Mouse (Mus musculus) MEL (cell line): Measurements from ENCODE around the gene Pde6d.

Source experiments
- CTCF ChIP-seq, 3 experiments: IDR thresholded peaks in 2 of 3; conservative IDR thresholded peaks in 1 of 3; 2 replicates each; pipeline ENCODE4 v1.5.1; 2011 to 2012; ENCODE audit warnings: low read length in 3 of 3, low read depth in 2 of 3, mild to moderate bottlenecking in 2 of 3, improper control_type of control experiment in 1 of 3, inconsistent platforms in 1 of 3, mixed read lengths in 1 of 3, moderate library complexity in 1 of 3; ENCODE audit not compliant: control insufficient read depth in 1 of 3, insufficient read depth in 1 of 3, poor library complexity in 1 of 3, severe bottlenecking in 1 of 3
- EP300 ChIP-seq, 2 experiments: IDR thresholded peaks; 2 replicates each; pipeline ENCODE4 v1.6.1; 2011; ENCODE audit warnings: improper control_type of control experiment in 2 of 2, low read length in 2 of 2, low read depth in 1 of 2, mild to moderate bottlenecking in 1 of 2
- HCFC1 ChIP-seq: IDR thresholded peaks from 2 replicates; pipeline ENCODE4 v1.6.1; 2012; ENCODE audit warnings: low read depth, mild to moderate bottlenecking, inconsistent platforms, low read length, improper control_type of control experiment, moderate library complexity
- MAZ ChIP-seq: IDR thresholded peaks from 2 replicates; pipeline ENCODE4 v1.6.1; 2012; ENCODE audit warnings: low read depth, mild to moderate bottlenecking, inconsistent platforms, low read length, improper control_type of control experiment
- POLR2A ChIP-seq, 2 experiments: IDR thresholded peaks; 2 replicates each; pipeline ENCODE4 v1.6.1; 2011 to 2012; ENCODE audit warnings: low read length in 2 of 2, mild to moderate bottlenecking in 2 of 2, control low read depth in 1 of 2, improper control_type of control experiment in 1 of 2, low read depth in 1 of 2, moderate library complexity in 1 of 2; ENCODE audit not compliant: control insufficient read depth in 1 of 2, insufficient read depth in 1 of 2, poor library complexity in 1 of 2
- POLR2AphosphoS2 ChIP-seq: IDR thresholded peaks from 2 replicates; pipeline ENCODE4 v1.6.1; 2011; ENCODE audit warnings: low read length, improper control_type of control experiment
- POLR2AphosphoS5 ChIP-seq: IDR thresholded peaks from 2 replicates; pipeline ENCODE4 v1.6.1; 2012; ENCODE audit warnings: low read depth, borderline replicate concordance, mild to moderate bottlenecking, inconsistent platforms, low read length, moderate library complexity, mixed read lengths
- RCOR1 ChIP-seq: IDR thresholded peaks from 2 replicates; pipeline ENCODE4 v1.6.1; 2012; ENCODE audit warnings: low read depth, mild to moderate bottlenecking, inconsistent platforms, low read length, improper control_type of control experiment
- UBTF ChIP-seq: IDR thresholded peaks from 2 replicates; pipeline ENCODE4 v1.6.1; 2012; ENCODE audit warnings: low read depth, mild to moderate bottlenecking, inconsistent platforms, low read length, improper control_type of control experiment, moderate library complexity, borderline replicate concordance; ENCODE audit not compliant: insufficient read depth
- ZC3H11A ChIP-seq: IDR thresholded peaks from 2 replicates; pipeline ENCODE4 v1.6.1; 2012; ENCODE audit warnings: low read depth, mild to moderate bottlenecking, inconsistent platforms, low read length, improper control_type of control experiment
- ZMIZ1 ChIP-seq: IDR thresholded peaks from 2 replicates; pipeline ENCODE4 v1.6.1; 2012; ENCODE audit warnings: low read depth, mild to moderate bottlenecking, inconsistent platforms, low read length, improper control_type of control experiment, moderate library complexity
- ZNF384 ChIP-seq: IDR thresholded peaks from 2 replicates; pipeline ENCODE4 v1.6.1; 2012; ENCODE audit warnings: low read depth, mild to moderate bottlenecking, inconsistent platforms, low read length, improper control_type of control experiment

- TF ChIP-seq POLR2A (IDR thresholded peaks at IDR 0.05; ENCODE audit: control insufficient read depth in 1 of 2, insufficient read depth in 1 of 2, low read depth in 1 of 2, low read length in 2 of 2, poor library complexity in 1 of 2), result no peak
- no peak for TF ChIP-seq POLR2AphosphoS2
- peak; percentile 27; the same call in 1 of the 2 replicates for TF ChIP-seq RCOR1
- TF ChIP-seq CTCF (IDR thresholded peaks at IDR 0.05 in 2 of 3, conservative IDR thresholded peaks at IDR 0.05 in 1 of 3; ENCODE audit: control insufficient read depth in 1 of 3, insufficient read depth in 1 of 3, low read depth in 2 of 3, low read length in 3 of 3, poor library complexity in 1 of 3, severe bottlenecking in 1 of 3), result no peak
- TF ChIP-seq POLR2AphosphoS5, result no peak
- TF ChIP-seq ZC3H11A, result 0 out of 2 replicates have a peak, but pooled peaks have one; percentile 5
- TF ChIP-seq HCFC1, result peak; percentile 26; the same call in 1 of the 2 replicates
- TF ChIP-seq UBTF, result no peak
- TF ChIP-seq ZNF384, result peak; percentile 59
- no peak for TF ChIP-seq ZMIZ1
- no peak for TF ChIP-seq MAZ
- peak; percentile 71 to 77 for TF ChIP-seq EP300 (IDR thresholded peaks at IDR 0.05; ENCODE audit: low read depth in 1 of 2, low read length in 2 of 2)
These were observed 31.1 kb downstream of the Pde6d start for GRCm38 (mm10) chr1:86551299-86551698.
